13 mouse cellular contexts compared by ENCODE assay signal in the genomic region with DNA sequence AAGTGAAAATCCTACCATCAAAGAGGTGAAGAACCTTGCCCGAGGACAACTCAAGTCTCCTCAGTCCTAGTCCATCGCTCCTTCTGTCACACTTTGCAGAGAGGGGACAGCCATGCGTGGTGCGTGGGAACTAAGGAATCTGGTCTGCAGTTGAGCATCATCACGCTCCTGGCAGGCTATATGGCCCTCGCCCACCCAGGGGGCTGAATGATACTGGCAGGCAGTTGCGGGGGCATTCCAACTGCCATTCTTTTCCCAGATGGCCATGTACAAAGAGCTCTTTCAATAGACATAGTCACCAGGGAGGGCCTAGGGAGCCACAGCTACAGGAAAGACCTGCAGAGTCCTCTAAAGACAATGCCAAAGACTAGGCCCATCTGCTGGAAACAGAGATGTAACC. TPM values are rescaled to one million over a fixed set of nuclear protein-coding genes. Genes with fewer than 3 reads are reported as not detected.
A peak's percentile ranks its signal among the peaks of the same experiment; 100 is the strongest.
DNase-seq lines count a peak whose midpoint lies in the region.
"Had no signal": no experiment of that assay in that cellular context is flagged by ENCODE, and none has a peak within 500 bp of the region (broad histone marks: within the 10 kb centered on the region; RNA-seq: fewer than 3 reads in every experiment).

No protein-coding gene starts in this region.

- peak; percentile 27 to 38 for DNase-seq in cerebellum, postnatal 25 days
- no peak for DNase-seq in cerebellum, postnatal 36 days
- DNase-seq in layer of hippocampus, adult 18-20 months (ENCODE audit: low spot score in 2 of 2): peak; percentile 23 to 39
- DNase-seq in layer of hippocampus, adult 9-10 months (ENCODE audit: low spot score): no peak
- DNase-seq in Muller cell, postnatal 12 days (ENCODE audit: inconsistent ontology term): peak; percentile 71
- DNase-seq in layer of hippocampus, adult 9-11 months: peak; percentile 57
- no peak for DNase-seq in adrenal gland, postnatal 4 days (ENCODE audit: low spot score in 2 of 2)
- DNase-seq: adrenal gland, postnatal 14 days; heart, adult 2 months had no signal

RNA-seq across cellular contexts. Expression of a gene that starts 24.0 kb away (rescaled TPM):
- not detected for total RNA-seq in layer of hippocampus, adult 18-20 months (2021)
- total RNA-seq in adrenal gland, postnatal 4 days (2021): not detected
- total RNA-seq: adrenal gland, adult 18-20 months; adrenal gland, postnatal 14 days; gastrocnemius, adult 8-10 months; heart, adult 2 months; heart, postnatal 25 days; MEL had no signal

RNA-seq across cellular contexts. Expression of a gene that starts 57.9 kb away (rescaled TPM):
- 10 to 100 TPM; 88.7 to 90.1 TPM for total RNA-seq in layer of hippocampus, adult 18-20 months (2021)
- total RNA-seq in adrenal gland, postnatal 4 days (2021): 1 to 10 TPM; 3.1 to 4.0 TPM
- total RNA-seq: MEL had no signal

Comparison
In these comparisons a context has a peak if more than half of its experiments do, and no peak if none do; other contexts are left out.
1. DNase-seq: peak in cerebellum, postnatal 25 days (2 of 2), layer of hippocampus, adult 18-20 months (2 of 2), Muller cell, postnatal 12 days (single experiment) and layer of hippocampus, adult 9-11 months (single experiment); none in cerebellum, postnatal 36 days (0 of 2), layer of hippocampus, adult 9-10 months (single experiment) and adrenal gland, postnatal 4 days (0 of 2).
2. RNA of a gene that starts 57.9 kb away (total RNA-seq): 88.7 to 90.1 TPM in layer of hippocampus, adult 18-20 months; 3.1 to 4.0 TPM in adrenal gland, postnatal 4 days; every median in the first group is over 10 times any median in the second.